ENCODE assay signal across 30 mouse cellular contexts in genomic region chr11:99614796-99615363, GRCm38 (mm10). TPM values are rescaled to one million over a fixed set of nuclear protein-coding genes. Genes with fewer than 3 reads are reported as not detected.
"Had no signal": no experiment of that assay in that cellular context is flagged by ENCODE, and none has a peak within 500 bp of the region (broad histone marks: within the 10 kb centered on the region; RNA-seq: fewer than 3 reads in every experiment).

TSS of gene Krtap2-4 (minus strand) at chr11:99614846.

- H3K9me3 ChIP-seq: lung, embryonic 15.5 days; megakaryocyte, embryonic 14.5 days; midbrain, embryonic 10.5 days; midbrain, embryonic 13.5 days; neural tube, embryonic 13.5 days had no signal

- H3K4me3 ChIP-seq: left cerebral cortex, adult 2 months; lung, embryonic 15.5 days; megakaryocyte, embryonic 14.5 days; midbrain, embryonic 10.5 days; midbrain, embryonic 13.5 days; myocyte; neural tube, embryonic 13.5 days had no signal

- ATAC-seq: midbrain, embryonic 13.5 days; midbrain, embryonic 16.5 days had no signal

- H3K4me1 ChIP-seq: lung, embryonic 15.5 days; megakaryocyte, embryonic 14.5 days; midbrain, embryonic 10.5 days; midbrain, embryonic 13.5 days; neural tube, embryonic 13.5 days had no signal

- H3K27ac ChIP-seq: kidney, postnatal 0 days; left cerebral cortex, adult 2 months; liver, embryonic 14.5 days; lung, embryonic 15.5 days; midbrain, embryonic 10.5 days; midbrain, embryonic 13.5 days; neural tube, embryonic 13.5 days had no signal

- H3K4me2 ChIP-seq: liver, embryonic 11.5 days; lung, embryonic 15.5 days; midbrain, embryonic 13.5 days; neural tube, embryonic 13.5 days had no signal

- H3K36me3 ChIP-seq: lung, embryonic 15.5 days; midbrain, embryonic 10.5 days; midbrain, embryonic 13.5 days; neural tube, embryonic 13.5 days had no signal

- H3K9ac ChIP-seq: liver, embryonic 14.5 days; lung, embryonic 15.5 days; midbrain, embryonic 13.5 days; neural tube, embryonic 13.5 days had no signal

- DNase-seq: kidney, adult 2 months; kidney, postnatal 25 days; layer of hippocampus, postnatal 36 days; lung, adult 18-20 months; lung, postnatal 10 days; lung, postnatal 36 days; thymus, adult 2 months; thymus, postnatal 14 days; thymus, postnatal 4 days had no signal

- H3K27me3 ChIP-seq: lung, embryonic 15.5 days; megakaryocyte, embryonic 14.5 days; midbrain, embryonic 13.5 days; neural tube, embryonic 13.5 days had no signal

RNA-seq across cellular contexts. Expression of gene Krtap2-4, which starts in this region (rescaled TPM):
- total RNA-seq: layer of hippocampus, adult 8-10 months; layer of hippocampus, postnatal 10 days; layer of hippocampus, postnatal 36 days; left cerebral cortex, adult 2 months; left cerebral cortex, postnatal 14 days; monocyte, adult 5-6 weeks; neutrophil, adult 5-6 weeks had no signal
- polyA plus RNA-seq: kidney, adult 2 months; kidney, embryonic 14.5 days; kidney, postnatal 0 days; limb, embryonic 11.5 days; limb, embryonic 14.5 days; liver, embryonic 11.5 days; liver, embryonic 14.5 days; lung, embryonic 15.5 days; midbrain, embryonic 10.5 days; midbrain, embryonic 13.5 days; midbrain, embryonic 16.5 days; myocyte; neural tube, embryonic 13.5 days; spleen, adult 2 months; stomach, embryonic 16.5 days had no signal
